Mouse (Mus musculus) E14TG2a.4 (cell line): ENCODE data around the gene Ywhab.

Experiments
- H3K27me3 ChIP-seq: 2 replicates; pipeline ENCODE4 v1.6.1; 2014; ENCODE audit warnings: low read length, control low read depth; ENCODE audit not compliant: insufficient read depth
- H3K36me3 ChIP-seq: 2 replicates; pipeline ENCODE4 v1.6.1; 2014; ENCODE audit warnings: low read length, control low read depth; ENCODE audit not compliant: insufficient read depth
- H3K4me1 ChIP-seq: replicated peaks from 2 replicates; pipeline ENCODE4 v1.6.1; 2014; ENCODE audit warnings: low read depth, low read length, control low read depth
- H3K4me3 ChIP-seq: replicated peaks from 2 replicates; pipeline ENCODE4 v1.5.1; 2014; ENCODE audit warnings: mild to moderate bottlenecking, low read length
- H3K9me3 ChIP-seq: 2 replicates; pipeline ENCODE4 v1.6.1; 2014; ENCODE audit warnings: low read length, control low read depth
- CTCF ChIP-seq: conservative IDR thresholded peaks from 2 replicates; pipeline ENCODE4 v1.5.1; 2014; ENCODE audit warnings: low read length
- NANOG ChIP-seq: IDR thresholded peaks from 2 replicates; pipeline ENCODE4 v1.6.1; 2014; ENCODE audit warnings: borderline replicate concordance, low read length, mixed read lengths
- POU5F1 ChIP-seq: IDR thresholded peaks from 2 replicates; pipeline ENCODE4 v1.6.1; 2014; ENCODE audit warnings: low read length, borderline replicate concordance

Ywhab gene

GRCm38 (mm10) chr2:164047197-164047690 is 52.5 kb downstream of the Ywhab start:
- no peak for TF ChIP-seq NANOG
- TF ChIP-seq POU5F1, result no peak
- TF ChIP-seq CTCF, result no peak
- peaks cover 19% of the 10 kb centered on the region for H3K4me1 ChIP-seq
- peak overlapping the region; percentile 57 for H3K4me3 ChIP-seq
- no peaks in the 10 kb centered on the region for H3K9me3 ChIP-seq
- H3K27me3 ChIP-seq, result no peaks in the 10 kb centered on the region
- H3K36me3 ChIP-seq, result peaks cover 13% of the 10 kb centered on the region

- no peak overlapping the region for H3K4me3 ChIP-seq
- TF ChIP-seq CTCF, result no peak
- TF ChIP-seq NANOG, result no peak
- TF ChIP-seq POU5F1, result no peak
- H3K9me3 ChIP-seq, result no peaks in the 10 kb centered on the region
- H3K27me3 ChIP-seq, result no peaks in the 10 kb centered on the region
- peaks cover 35% of the 10 kb centered on the region for H3K4me1 ChIP-seq
- H3K36me3 ChIP-seq, result peaks cover 76% of the 10 kb centered on the region
Observed at GRCm38 (mm10) chr2:164053767-164054166, 59.0 kb downstream of the Ywhab start.

GRCm38 (mm10) chr2:164054671-164055070 is 59.9 kb downstream of the Ywhab start:
- peaks cover 31% of the 10 kb centered on the region for H3K4me1 ChIP-seq
- H3K27me3 ChIP-seq, result no peaks in the 10 kb centered on the region
- H3K36me3 ChIP-seq, result peaks cover 85% of the 10 kb centered on the region
- H3K4me3 ChIP-seq, result no peak overlapping the region
- no peaks in the 10 kb centered on the region for H3K9me3 ChIP-seq
- TF ChIP-seq POU5F1, result no peak
- TF ChIP-seq CTCF, result no peak
- no peak for TF ChIP-seq NANOG

GRCm38 (mm10) chr2:164059634-164060235 is 65.0 kb downstream of the Ywhab start:
- H3K36me3 ChIP-seq, result peaks cover 95% of the 10 kb centered on the region
- no peaks in the 10 kb centered on the region for H3K9me3 ChIP-seq

More at GRCm38 (mm10) chr2:164059634-164060235, 65.0 kb downstream of the Ywhab start:
- TF ChIP-seq CTCF, result no peak
- no peak for TF ChIP-seq POU5F1
- no peak for TF ChIP-seq NANOG
- no peaks in the 10 kb centered on the region for H3K27me3 ChIP-seq
- peaks cover 19% of the 10 kb centered on the region for H3K4me1 ChIP-seq
- no peak overlapping the region for H3K4me3 ChIP-seq
